Mouse (Mus musculus): ENCODE results near the gene Psmd8. TPM values are rescaled to one million over a fixed set of nuclear protein-coding genes. Genes with fewer than 3 reads are reported as not detected.

The Psmd8 gene
- total RNA-seq, 2 experiments from 2014 or later, result 142 to 228 TPM

DNA sequence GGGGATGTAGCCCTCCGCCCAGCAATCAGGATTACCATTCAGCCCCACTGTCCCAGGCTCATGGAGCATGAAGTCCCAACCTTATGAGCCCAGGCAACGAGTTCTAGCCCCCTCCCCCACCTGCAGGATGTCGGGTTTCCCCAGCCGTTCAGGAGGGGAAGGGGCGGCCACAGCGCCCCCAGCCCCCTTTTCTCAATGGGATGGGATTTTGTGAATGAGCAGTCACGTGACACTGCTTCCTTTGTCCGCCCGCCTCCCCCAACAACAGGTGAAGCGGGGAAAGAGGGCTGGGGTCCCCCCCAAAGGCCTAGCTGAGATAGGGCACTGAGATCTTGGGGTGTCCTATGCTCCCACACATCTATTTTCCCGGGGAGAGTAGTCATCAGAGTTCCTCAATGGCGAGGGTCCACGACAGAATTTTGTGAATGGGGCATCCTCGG, 11.7 kb downstream of the Psmd8 start:
- Histone ChIP-seq H3K4me3 (peak overlapping the region; percentile 89), H3K27ac (peak overlapping the region; percentile 83)
- intact Hi-C loops (cut with DNase I), result no loop called here
- no peak for TF ChIP-seq CTCF (IDR thresholded peaks at IDR 0.05)
- DNase-seq, result no peak

- TF ChIP-seq CTCF (IDR thresholded peaks at IDR 0.05), result no peak
- DNase-seq, result no peak
- Histone ChIP-seq H3K27ac (no peak overlapping the region), H3K4me3 (no peak overlapping the region)
- intact Hi-C loops (cut with DNase I), result no loop called here
Observed at GRCm38 (mm10) chr7:29168121-29168695, 12.3 kb downstream of the Psmd8 start.

GRCm38 (mm10) chr7:29167656-29168055, 12.8 kb downstream of the Psmd8 start:
- TF ChIP-seq CTCF (IDR thresholded peaks at IDR 0.05), result no peak
- intact Hi-C loops (cut with DNase I), result no loop called here
- Histone ChIP-seq H3K27ac (no peak overlapping the region), H3K4me3 (no peak overlapping the region)
- no peak for DNase-seq

- peak; percentile 81 for DNase-seq
- intact Hi-C loops (cut with DNase I), result no loop called here
- Histone ChIP-seq H3K4me3 (peak overlapping the region; percentile 33), H3K27ac (peak overlapping the region; percentile 50; the same call in 1 of the 2 replicates)
- no peak for TF ChIP-seq CTCF (IDR thresholded peaks at IDR 0.05)
Observed at GRCm38 (mm10) chr7:29162750-29163525, 17.6 kb downstream of the Psmd8 start.

DNA sequence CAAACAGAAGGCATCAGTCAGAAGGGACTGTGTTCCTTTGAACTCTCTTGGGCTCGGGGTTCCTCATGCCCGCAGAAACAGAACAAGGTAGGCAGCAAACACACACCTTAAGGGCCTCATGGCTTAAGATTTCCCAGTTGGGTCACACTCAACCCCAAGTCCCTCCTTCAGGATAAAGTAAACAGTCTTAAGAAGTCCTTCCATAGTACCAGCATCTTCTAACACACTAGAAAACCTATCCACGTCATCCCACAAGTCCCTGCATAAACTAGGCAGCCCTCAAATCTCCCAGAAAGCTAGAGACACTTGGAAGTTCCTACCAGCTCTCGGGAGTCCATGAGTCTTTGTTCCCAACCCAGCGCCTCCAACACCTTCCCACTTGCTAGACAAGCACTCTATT, 18.2 kb downstream of the Psmd8 start:
- H3K27ac ChIP-seq, result no peak overlapping the region; the same call in 1 of the 2 replicates
- intact Hi-C loops (cut with DNase I), result no loop called here
- H3K4me3 ChIP-seq, result peak overlapping the region; percentile 33; the same call in 1 of the 2 replicates
- DNase-seq, result no peak
- TF ChIP-seq CTCF (IDR thresholded peaks at IDR 0.05), result no peak

DNA sequence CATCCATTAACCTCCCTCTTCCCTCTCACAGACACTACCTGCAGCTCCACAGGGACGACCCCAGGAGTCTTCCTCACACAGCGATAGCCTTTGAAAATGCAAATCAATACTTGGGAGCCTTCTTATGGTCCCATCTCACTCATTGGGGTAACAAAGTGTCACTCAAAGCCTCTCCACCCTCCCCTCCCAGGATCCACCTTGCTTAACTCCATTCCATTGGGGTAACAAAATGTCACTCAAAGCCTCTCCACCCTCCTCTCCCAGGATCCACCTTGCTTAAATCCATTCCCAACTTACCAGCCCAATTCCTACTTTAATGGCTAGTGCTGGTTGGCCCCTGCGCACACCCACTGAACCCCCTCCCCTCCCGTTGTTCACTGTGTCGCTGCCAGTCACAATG, 22.2 kb downstream of the Psmd8 start:
- intact Hi-C loops (cut with DNase I), result no loop called here
- DNase-seq, result no peak
- H3K27ac ChIP-seq, result no peak overlapping the region
- no peak overlapping the region for H3K4me3 ChIP-seq
- TF ChIP-seq CTCF (IDR thresholded peaks at IDR 0.05), result no peak

GRCm38 (mm10) chr7:29155838-29156782, 24.4 kb downstream of the Psmd8 start, which contains the start of gene Fam98c:
TSS of gene Fam98c (minus strand) at chr7:29156234.
- peak within 1 kb of the TSS; percentile 93 for H3K4me3 ChIP-seq
- peak within 1 kb of the TSS; percentile 97 for H3K27ac ChIP-seq
- peak; percentile 48 for TF ChIP-seq CTCF (IDR thresholded peaks at IDR 0.05)
- intact Hi-C loops (cut with DNase I), result no loop called here
- DNase-seq, result peak; percentile 90

GRCm38 (mm10) chr7:29155196-29155837, 25.2 kb downstream of the Psmd8 start:
- H3K27ac ChIP-seq, result peak overlapping the region; percentile 97
- intact Hi-C loops (cut with DNase I), result no loop called here
- peak overlapping the region; percentile 93 for H3K4me3 ChIP-seq
- DNase-seq, result peak; percentile 95
- peak; percentile 54 for TF ChIP-seq CTCF (IDR thresholded peaks at IDR 0.05)

DNA sequence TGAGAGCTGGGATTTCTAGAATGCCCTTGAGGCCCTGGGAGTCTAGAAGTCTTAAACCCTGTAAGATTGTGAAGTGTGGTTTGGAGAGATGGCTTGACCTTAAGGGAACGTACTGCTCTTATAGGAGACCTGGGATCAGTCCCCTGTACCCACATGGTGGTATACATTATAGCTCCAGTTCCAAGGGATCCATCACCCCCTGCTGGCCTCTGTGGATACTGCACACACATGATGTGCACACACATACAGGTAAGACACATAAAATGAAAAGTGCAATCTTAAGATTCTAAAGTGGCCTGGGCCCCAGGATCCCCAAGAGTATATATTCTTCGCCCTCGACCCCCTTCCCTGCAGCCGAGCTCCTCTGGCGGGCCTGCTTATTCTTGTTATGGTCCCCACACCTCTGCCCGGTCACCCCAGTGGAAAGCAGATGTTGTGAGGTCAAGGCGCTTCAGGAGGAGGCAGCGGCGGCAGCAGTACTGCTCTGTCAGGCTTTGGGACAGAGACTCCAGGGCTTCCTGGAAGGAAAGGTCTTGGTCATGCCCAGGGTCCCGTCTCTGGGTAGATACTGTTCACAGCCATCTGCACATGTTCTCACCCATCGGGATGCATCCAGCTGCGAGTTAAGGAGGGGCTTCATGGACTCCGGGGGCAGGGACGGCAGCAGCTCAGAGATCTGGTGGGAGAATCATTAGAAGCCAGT, 26.3 kb downstream of the Psmd8 start:
- intact Hi-C loops (cut with DNase I), result no loop called here
- H3K27ac ChIP-seq, result no peak overlapping the region
- peak; percentile 28; the same call in 1 of the 2 replicates for TF ChIP-seq CTCF (IDR thresholded peaks at IDR 0.05)
- no peak overlapping the region for H3K4me3 ChIP-seq
- no peak for DNase-seq

- no peak for TF ChIP-seq CTCF (IDR thresholded peaks at IDR 0.05)
- intact Hi-C loops (cut with DNase I), result no loop called here
- DNase-seq, result no peak
Observed at GRCm38 (mm10) chr7:29151486-29151885, 29.0 kb downstream of the Psmd8 start.

GRCm38 (mm10) chr7:29148771-29149170, 31.7 kb downstream of the Psmd8 start:
- no peak for TF ChIP-seq CTCF (IDR thresholded peaks at IDR 0.05)
- intact Hi-C loops (cut with DNase I), result no loop called here
- no peak overlapping the region for H3K4me3 ChIP-seq
- DNase-seq, result no peak
- H3K27ac ChIP-seq, result no peak overlapping the region

More at GRCm38 (mm10) chr7:29151486-29151885, 29.0 kb downstream of the Psmd8 start:
- no peak overlapping the region for H3K27ac ChIP-seq
- no peak overlapping the region for H3K4me3 ChIP-seq

Measured in gastrocnemius, adult 2 months (tissue).